Mouse (Mus musculus): ENCODE data around the gene Rchy1. TPM values are rescaled to one million over a fixed set of nuclear protein-coding genes. Genes with fewer than 3 reads are reported as not detected.

Rchy1 gene
- total RNA-seq, 2 experiments from 2014 or later, result 46.9 to 51.7 TPM

GRCm38 (mm10) chr5:91981176-91981840 is 18.4 kb upstream of the Rchy1 start:
- H3K4me3 ChIP-seq, result no peak overlapping the region
- no peak for DNase-seq (ENCODE audit: low spot score in 2 of 2)
- no peak overlapping the region for H3K27ac ChIP-seq
- no peak for TF ChIP-seq CTCF (conservative IDR thresholded peaks at IDR 0.05)

GRCm38 (mm10) chr5:91977397-91977770 is 14.5 kb upstream of the Rchy1 start:
- no peak for TF ChIP-seq CTCF (conservative IDR thresholded peaks at IDR 0.05)
- H3K27ac ChIP-seq, result no peak overlapping the region
- no peak for DNase-seq (ENCODE audit: low spot score in 2 of 2)
- no peak overlapping the region for H3K4me3 ChIP-seq

DNA sequence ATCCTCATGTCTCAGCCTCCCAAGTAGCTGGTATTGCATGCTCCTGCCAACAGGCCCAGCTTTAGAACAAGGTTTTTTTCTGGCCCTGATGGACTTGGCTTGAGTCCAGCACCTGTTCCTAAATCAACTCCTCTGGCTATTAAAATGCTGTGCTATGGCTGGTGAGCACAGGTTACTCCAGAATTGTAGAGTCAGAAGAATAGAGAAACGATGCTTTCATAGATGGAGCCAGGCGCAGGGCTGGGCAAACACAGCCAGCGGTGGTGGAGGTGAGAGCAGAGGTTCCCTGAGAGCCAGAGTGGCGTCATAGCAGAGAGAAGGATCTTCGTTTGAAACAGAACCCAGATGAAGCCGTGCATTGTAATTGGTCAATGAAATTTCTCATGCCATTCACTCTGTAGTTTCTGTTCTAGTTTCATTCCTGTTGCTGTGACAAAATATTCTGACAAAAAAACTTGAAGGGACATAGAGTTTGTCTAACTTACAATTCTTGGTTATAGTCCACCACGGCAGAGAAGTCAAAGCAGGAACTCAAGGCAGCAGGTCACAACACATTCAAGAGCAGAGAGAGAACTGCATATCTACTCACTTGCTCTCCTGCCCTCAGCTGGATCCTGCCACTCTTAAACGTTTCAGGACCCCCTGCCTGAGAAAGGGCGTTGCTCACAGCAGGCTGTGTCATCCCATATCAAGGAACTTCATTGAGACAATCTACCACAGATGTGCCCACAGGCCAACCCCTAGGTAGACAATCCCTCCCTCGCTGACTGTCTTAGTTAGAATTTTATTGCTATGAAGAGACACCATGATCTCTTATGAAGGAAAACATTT is 13.9 kb upstream of the Rchy1 start:
- H3K4me3 ChIP-seq, result no peak overlapping the region
- no peak overlapping the region for H3K27ac ChIP-seq
- DNase-seq (ENCODE audit: low spot score in 2 of 2), result no peak
- TF ChIP-seq CTCF (conservative IDR thresholded peaks at IDR 0.05), result no peak

DNA sequence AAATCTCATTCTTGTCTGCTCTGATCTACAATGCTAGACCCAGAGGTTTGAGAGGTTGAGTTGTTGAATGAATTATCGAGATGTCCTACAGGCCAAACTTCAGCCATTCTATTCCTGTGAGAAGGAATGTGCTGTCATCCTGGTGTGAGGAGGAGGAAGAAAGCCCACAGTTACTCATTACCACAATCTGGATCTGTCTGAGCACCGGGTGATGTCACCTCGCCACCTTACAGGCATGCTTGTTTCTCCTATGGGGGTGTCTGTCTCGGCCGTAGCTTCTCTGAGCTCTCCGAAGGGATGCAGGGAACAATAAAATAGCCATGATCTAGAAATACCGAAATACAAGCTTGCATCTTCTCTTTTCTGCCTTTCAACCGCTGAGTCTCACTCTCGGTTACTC is 12.9 kb upstream of the Rchy1 start:
- DNase-seq (ENCODE audit: low spot score in 2 of 2), result no peak
- Histone ChIP-seq H3K27ac (no peak overlapping the region), H3K4me3 (no peak overlapping the region)
- TF ChIP-seq CTCF (conservative IDR thresholded peaks at IDR 0.05), result no peak

DNA sequence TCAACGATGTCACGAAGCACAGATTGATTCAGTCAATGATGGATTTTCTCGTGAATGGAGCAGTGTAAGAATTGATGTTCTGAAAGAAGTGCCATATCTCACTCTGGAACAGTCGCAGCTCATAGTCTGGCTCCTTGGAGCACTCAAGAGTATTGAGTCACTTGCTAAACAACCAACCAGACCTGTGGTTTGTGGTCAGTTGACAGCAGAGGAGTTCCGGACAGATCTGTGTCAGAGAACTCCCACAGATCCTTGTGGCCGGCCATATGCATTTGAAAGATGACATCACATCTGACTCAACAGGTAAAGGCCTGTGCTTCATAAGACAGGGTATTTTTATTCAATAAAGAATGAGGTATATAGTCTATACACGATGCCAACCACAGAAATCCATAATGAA is 11.1 kb upstream of the Rchy1 start:
- no peak overlapping the region for H3K4me3 ChIP-seq
- H3K27ac ChIP-seq, result no peak overlapping the region
- TF ChIP-seq CTCF (conservative IDR thresholded peaks at IDR 0.05), result no peak
- DNase-seq (ENCODE audit: low spot score in 2 of 2), result no peak

GRCm38 (mm10) chr5:91972046-91972445 is 9.2 kb upstream of the Rchy1 start:
- Histone ChIP-seq H3K4me3 (no peak overlapping the region), H3K27ac (no peak overlapping the region)
- DNase-seq (ENCODE audit: low spot score in 2 of 2), result no peak
- no peak for TF ChIP-seq CTCF (conservative IDR thresholded peaks at IDR 0.05)

- Histone ChIP-seq H3K4me3 (peak overlapping the region; percentile 58), H3K27ac (peak overlapping the region; percentile 96)
- DNase-seq (ENCODE audit: low spot score in 2 of 2), result no peak
- TF ChIP-seq CTCF (conservative IDR thresholded peaks at IDR 0.05), result no peak
These were observed 619 bp downstream of the Rchy1 start for GRCm38 (mm10) chr5:91962259-91962638.

GRCm38 (mm10) chr5:91961370-91961769 is 1.5 kb downstream of the Rchy1 start:
- no peak for TF ChIP-seq CTCF (conservative IDR thresholded peaks at IDR 0.05)
- peak overlapping the region; percentile 96 for H3K27ac ChIP-seq
- H3K4me3 ChIP-seq, result peak overlapping the region; percentile 58
- DNase-seq (ENCODE audit: low spot score in 2 of 2), result no peak

GRCm38 (mm10) chr5:91960606-91961254 is 2.1 kb downstream of the Rchy1 start:
- peak overlapping the region; percentile 58 for H3K4me3 ChIP-seq
- peak; percentile 48 to 68 for DNase-seq (ENCODE audit: low spot score in 2 of 2)

DNA sequence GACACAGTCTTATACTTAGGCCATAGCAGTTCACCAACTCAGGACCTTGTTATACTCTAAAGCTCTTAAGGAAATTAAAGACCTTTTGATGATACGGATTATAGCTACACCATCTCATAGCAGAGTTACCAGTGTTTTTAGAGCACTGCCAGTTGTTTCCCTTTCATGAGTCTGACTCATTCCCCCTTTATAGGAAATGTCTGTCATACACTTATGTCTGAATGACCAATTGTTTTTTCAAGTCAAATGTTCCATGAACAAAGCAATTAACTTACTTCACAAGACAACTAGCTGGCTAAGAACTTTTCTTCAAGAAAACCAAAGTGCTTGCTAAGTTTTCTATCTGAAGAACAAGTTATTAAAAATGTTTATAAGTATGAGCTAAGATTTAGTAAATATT is 2.9 kb downstream of the Rchy1 start:
- no peak overlapping the region for H3K27ac ChIP-seq
- no peak for DNase-seq (ENCODE audit: low spot score in 2 of 2)
- TF ChIP-seq CTCF (conservative IDR thresholded peaks at IDR 0.05), result no peak
- peak overlapping the region; percentile 58; the same call in 1 of the 2 replicates for H3K4me3 ChIP-seq

More at GRCm38 (mm10) chr5:91960606-91961254, 2.1 kb downstream of the Rchy1 start:
- H3K27ac ChIP-seq, result peak overlapping the region; percentile 65; the same call in 1 of the 2 replicates
- no peak for TF ChIP-seq CTCF (conservative IDR thresholded peaks at IDR 0.05)

GRCm38 (mm10) chr5:91959096-91959495 is 3.8 kb downstream of the Rchy1 start:
- peak; percentile 21 to 55 for DNase-seq (ENCODE audit: low spot score in 2 of 2)
- Histone ChIP-seq H3K27ac (no peak overlapping the region), H3K4me3 (no peak overlapping the region)
- no peak for TF ChIP-seq CTCF (conservative IDR thresholded peaks at IDR 0.05)

DNA sequence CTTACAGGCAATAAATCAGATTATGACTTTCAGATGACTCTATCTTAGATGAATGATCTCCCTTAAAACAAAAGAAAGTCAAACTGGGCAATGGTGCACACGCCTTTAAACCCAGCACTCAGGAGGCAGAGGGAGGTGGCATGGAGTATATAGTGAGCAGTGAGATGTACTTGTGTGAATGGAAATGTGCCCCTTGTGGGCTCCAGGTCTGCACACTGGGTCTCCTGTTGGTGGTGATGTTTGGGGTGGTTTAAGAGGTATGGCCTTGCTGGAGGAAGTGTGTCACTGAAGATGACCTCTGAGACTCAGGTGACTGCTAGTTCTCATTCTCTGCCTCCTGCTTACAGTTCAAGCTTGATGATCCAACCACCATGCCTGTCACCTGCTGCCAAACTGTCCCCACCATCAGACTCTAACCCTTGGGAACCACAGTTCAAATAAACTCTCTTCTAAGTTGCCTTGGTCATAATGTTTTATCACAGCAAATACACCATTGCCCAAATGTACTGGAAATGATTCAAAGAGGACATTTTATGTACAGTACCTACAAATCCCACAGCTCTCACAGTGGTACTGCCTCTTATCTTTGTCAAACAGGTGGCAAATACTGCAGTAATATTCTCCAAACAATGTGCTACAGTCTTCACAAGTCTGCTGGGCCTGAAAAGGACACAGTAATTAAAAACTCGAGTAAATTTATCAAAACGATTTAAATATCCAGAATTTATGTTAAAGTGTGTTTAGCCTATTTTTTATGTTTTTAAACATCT is 5.7 kb downstream of the Rchy1 start:
- DNase-seq (ENCODE audit: low spot score in 2 of 2), result no peak
- Histone ChIP-seq H3K4me3 (no peak overlapping the region), H3K27ac (no peak overlapping the region)
- TF ChIP-seq CTCF (conservative IDR thresholded peaks at IDR 0.05), result no peak

All from layer of hippocampus, adult 2 months (tissue).